Mouse (Mus musculus) C2C12 (cell line): Measurements from ENCODE around the gene Gm10203.

Experiments
- CEBPB ChIP-seq: IDR thresholded peaks from one replicate; pipeline ENCODE4 v1.6.1; 2011; ENCODE audit warnings: low read depth, mild to moderate bottlenecking, control low read depth, moderate library complexity
- CTCF ChIP-seq: IDR thresholded peaks from one replicate; pipeline ENCODE4 v1.5.1; 2011; ENCODE audit not compliant: control insufficient read depth, insufficient read depth, insufficient read length
- MAX ChIP-seq: IDR thresholded peaks from one replicate; pipeline ENCODE4 v1.6.1; 2011; ENCODE audit warnings: mild to moderate bottlenecking, control low read depth
- MYOD1 ChIP-seq: IDR thresholded peaks from one replicate; pipeline ENCODE4 v1.6.1; 2011; ENCODE audit warnings: low read depth; ENCODE audit not compliant: control insufficient read depth, insufficient read length
- USF1 ChIP-seq: IDR thresholded peaks from one replicate; pipeline ENCODE4 v1.6.1; 2011; ENCODE audit warnings: low read depth, mild to moderate bottlenecking, control low read depth, moderate library complexity

- TF ChIP-seq CTCF (no peak), USF1 (no peak), CEBPB (no peak), MYOD1 (no peak), MAX (no peak)
Observed at GRCm38 (mm10) chr6:149173831-149174625, 44.1 kb downstream of the Gm10203 start.
